Mouse (Mus musculus) Patski (cell line): ENCODE results near the gene Nfkb1. TPM values are rescaled to one million over a fixed set of nuclear protein-coding genes. Genes with fewer than 3 reads are reported as not detected.
A peak's percentile ranks its signal among the peaks of the same experiment; 100 is the strongest.

Experiments used
- ATAC-seq: fragments of 100-300 bp; one replicate; pipeline ENCODE4 v1.8.0; 2021
- CTCF ChIA-PET: fragments of 350-600 bp; sonication (Branson Sonifier 250); formaldehyde crosslinking; loops from one replicate; lab custom pipeline; 2022; ENCODE audit warnings: inconsistent platforms; lab: Charles Lee
- POLR2A ChIA-PET: fragments of 350-600 bp; sonication (Branson Sonifier 250); formaldehyde crosslinking; loops from one replicate; lab custom pipeline; 2022; ENCODE audit warnings: antibody characterized with exemption, inconsistent platforms; lab: Charles Lee
- DNase-seq: peaks from one replicate; pipeline ENCODE4 v3.0.0-alpha.2; 2011; ENCODE audit warnings: low read depth, low spot score
- H3K27me3 ChIP-seq: fragments of 371-371 bp; one replicate; pipeline ENCODE4 v1.5.1; 2021
- CTCF ChIP-seq: fragments of 100-300 bp; IDR thresholded peaks from one replicate; pipeline ENCODE4 v1.5.1; 2021
- in situ Hi-C: fragments of 300-500 bp; cut with MboI; formaldehyde crosslinking; loops from 3 replicates; pipeline ENCODE4 v1.11.1; 2018; ENCODE audit warnings: low pct_unique_long_range_greater_than_20kb, mixed read lengths
- polyA plus RNA-seq: library from polyadenylated mRNA; unstranded; gene quantifications from one replicate; pipeline ENCODE4 v1.2.3, GENCODE M21; 2021

The Nfkb1 gene
- polyA plus RNA-seq, 1 experiment from 2014 or later: 151 TPM

DNA sequence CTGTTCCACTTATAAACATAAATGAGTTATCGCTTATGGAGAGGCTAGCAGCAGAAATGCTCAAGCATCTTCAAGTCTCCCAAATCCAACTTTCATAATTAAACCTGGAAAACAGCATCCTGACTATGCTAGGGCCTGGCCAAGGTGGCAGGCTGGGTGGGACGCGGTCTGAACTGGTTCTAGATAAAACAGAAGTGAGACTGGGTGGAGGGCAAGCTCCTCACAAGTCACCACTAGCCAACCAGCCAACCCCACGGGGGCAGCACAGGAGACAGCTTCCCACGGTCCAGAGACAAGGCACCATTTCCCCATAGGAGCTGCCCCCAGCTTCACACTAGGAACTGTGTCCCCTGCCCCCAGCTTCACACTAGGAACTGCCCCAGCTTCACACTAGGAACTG is 53.8 kb downstream of the Nfkb1 start:
- ChIA-PET CTCF (interaction anchor here (1.0 to 1.7 kb wide), 3 partner anchors 9 to 76 kb away, joined by 4 read pairs; no protein-coding TSS in a partner anchor), POLR2A (interaction anchor here (0.9 kb wide), 1 partner anchor 22 kb away, joined by 5 read pairs; no protein-coding TSS in a partner anchor)
- no peak for TF ChIP-seq CTCF
- ATAC-seq (no peak), DNase-seq (no peak)
- no peaks in the 10 kb centered on the region for H3K27me3 ChIP-seq
- in situ Hi-C loops: no loop called here

DNA sequence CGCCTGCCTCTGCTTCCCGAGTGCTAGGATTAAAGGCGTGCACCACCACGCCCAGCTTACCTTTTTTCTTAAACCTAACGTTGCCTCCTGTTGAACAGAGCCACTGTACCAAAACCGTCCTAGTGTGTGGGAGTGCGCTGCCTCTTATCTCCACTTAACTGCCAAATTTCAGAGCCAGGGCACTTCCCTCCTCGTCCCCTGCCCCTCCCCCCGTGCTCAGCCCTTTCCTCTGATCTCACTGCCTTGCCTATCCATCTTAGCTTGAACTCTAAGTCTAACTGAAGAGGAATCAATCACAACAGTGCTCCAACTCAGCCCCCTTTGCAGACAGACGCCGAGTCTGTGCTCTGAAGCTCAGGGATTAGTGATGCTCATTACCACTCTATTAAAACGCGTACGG is 54.9 kb downstream of the Nfkb1 start:
- no peaks in the 10 kb centered on the region for H3K27me3 ChIP-seq
- TF ChIP-seq CTCF: no peak
- ChIA-PET CTCF (interaction anchor here (0.8 to 1.7 kb wide), 3 partner anchors 9 to 76 kb away, joined by 3 to 4 read pairs (median 3); no protein-coding TSS in a partner anchor), POLR2A (no interaction called here)
- in situ Hi-C loops: no loop called here
- DNase-seq: no peak
- no peak for ATAC-seq

DNA sequence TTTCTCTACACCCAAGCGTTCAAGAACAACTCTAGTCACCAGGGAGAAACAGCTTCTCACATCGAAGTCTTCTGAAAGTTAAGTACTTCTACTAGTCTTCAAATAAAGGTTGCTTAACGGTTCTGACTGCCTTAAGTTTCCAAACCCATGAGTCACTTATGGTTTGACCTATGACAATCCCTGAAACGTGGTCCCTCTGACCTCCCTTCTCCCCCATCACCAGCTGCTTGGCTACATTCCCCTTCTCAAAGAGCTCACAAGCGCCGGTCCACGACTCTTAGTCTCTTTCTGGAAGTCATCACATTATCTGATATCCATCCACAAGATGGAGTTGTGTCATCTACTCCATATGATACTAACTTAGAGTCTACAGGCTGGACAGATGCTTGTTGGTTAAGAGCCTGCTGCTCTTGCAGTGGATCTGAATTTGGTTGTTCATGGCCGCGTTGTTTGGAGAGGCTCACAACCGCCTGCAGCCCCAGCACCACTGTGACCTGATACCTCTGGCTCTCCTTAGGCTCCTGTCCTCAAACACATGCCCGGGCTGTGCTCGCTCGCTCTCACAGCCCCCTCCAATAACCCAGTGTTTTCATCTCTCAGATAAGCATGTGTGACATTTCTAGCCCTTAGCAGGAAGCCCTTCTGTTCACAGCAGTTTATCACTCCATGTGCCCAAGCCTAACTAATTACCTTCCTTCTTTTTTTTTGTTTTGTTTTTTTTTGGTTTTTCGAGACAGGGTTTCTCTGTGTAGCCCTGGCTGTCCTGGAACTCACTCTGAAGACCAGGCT is 55.5 kb downstream of the Nfkb1 start:
- ATAC-seq: no peak
- ChIA-PET CTCF (interaction anchor here (0.8 to 1.1 kb wide), 2 partner anchors 16 to 76 kb away, joined by 3 read pairs; no protein-coding TSS in a partner anchor), POLR2A (interaction anchor here (0.6 kb wide), 1 partner anchor 52 kb away, joined by 3 read pairs; no protein-coding TSS in a partner anchor)
- in situ Hi-C loops: no loop called here
- no peaks in the 10 kb centered on the region for H3K27me3 ChIP-seq
- no peak for DNase-seq
- no peak for TF ChIP-seq CTCF

DNA sequence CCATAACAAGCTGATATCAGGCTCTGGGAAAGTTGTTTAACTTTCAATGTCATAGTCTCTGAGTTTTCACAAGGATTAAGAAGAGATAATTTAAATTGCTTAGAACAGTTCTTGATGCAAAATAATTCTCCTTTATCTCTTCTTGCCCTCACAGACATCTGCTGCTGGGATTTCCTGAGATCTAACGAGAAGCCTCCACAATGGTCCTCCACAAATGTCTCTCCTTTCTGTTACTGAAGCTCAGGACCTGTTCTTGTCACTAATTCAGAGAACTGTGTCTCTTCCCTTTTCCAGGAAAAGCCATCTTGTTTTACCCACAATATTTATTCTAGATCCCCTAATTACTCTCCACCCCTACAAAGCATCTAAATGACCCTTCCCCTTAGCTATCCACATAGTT is 56.3 kb downstream of the Nfkb1 start:
- CTCF ChIA-PET: interaction anchor here (1.5 kb wide), 1 partner anchor 11 kb away, joined by 3 read pairs; no protein-coding TSS in a partner anchor
- no peak for TF ChIP-seq CTCF
- no peaks in the 10 kb centered on the region for H3K27me3 ChIP-seq
- in situ Hi-C loops: no loop called here
- ATAC-seq: no peak
- DNase-seq: no peak
- POLR2A ChIA-PET: no interaction called here

DNA sequence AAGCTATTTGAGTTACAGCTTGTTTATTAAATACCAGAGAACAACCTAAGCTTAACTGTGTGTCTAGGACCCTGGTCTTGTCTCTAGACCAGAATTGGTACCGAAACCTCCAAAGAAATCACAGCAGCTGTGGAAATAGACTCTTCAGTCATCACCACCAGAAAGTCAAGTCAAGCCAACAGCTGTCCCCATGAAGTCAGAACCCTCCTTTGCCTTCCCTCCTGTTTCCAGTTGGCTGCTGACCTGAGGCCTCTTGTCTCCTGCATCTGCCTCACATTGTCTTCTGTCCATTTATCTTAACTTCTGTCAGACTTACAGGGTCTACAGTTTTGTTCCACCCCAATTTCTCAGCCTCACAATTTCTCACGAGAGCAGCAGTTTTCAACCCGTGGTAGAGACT is 57.1 kb downstream of the Nfkb1 start:
- in situ Hi-C loops: loop anchor here (5.0 kb wide), 1 partner anchor 78 kb away; no protein-coding TSS in a partner anchor
- DNase-seq (no peak), ATAC-seq (no peak)
- CTCF ChIA-PET: interaction anchor here (0.9 to 1.5 kb wide), 4 partner anchors 11 to 79 kb away, joined by 3 to 5 read pairs (median 4); no protein-coding TSS in a partner anchor
- POLR2A ChIA-PET: interaction anchor here (0.5 to 1.3 kb wide), 3 partner anchors 16 to 158 kb away, joined by 3 to 9 read pairs (median 3); no protein-coding TSS in a partner anchor
- TF ChIP-seq CTCF: no peak
- no peaks in the 10 kb centered on the region for H3K27me3 ChIP-seq

DNA sequence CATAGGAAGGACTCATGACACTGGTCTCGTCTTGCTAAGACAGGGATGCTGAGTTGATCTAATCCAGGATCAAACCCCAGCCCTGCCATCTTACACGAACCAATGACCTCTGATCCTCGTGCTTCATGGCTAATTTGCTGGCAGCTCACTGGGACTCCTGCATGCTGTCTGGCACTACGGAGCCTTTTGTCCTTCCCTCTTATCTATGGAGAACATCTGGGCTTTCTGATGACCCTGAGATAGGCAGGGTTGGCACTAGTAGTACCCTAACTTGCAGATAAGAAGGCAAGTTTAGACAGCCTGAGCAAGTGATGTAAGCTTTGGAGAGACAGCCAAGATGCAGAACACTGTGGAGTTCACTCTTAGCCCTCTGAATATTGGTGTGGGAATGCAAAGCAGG is 59.5 kb downstream of the Nfkb1 start:
- DNase-seq (no peak), ATAC-seq (no peak)
- CTCF ChIA-PET: interaction anchor here (0.8 to 3.0 kb wide), 8 partner anchors 8 to 81 kb away, joined by 3 to 10 read pairs (median 4); no protein-coding TSS in a partner anchor
- no peaks in the 10 kb centered on the region for H3K27me3 ChIP-seq
- POLR2A ChIA-PET: no interaction called here
- TF ChIP-seq CTCF: no peak
- in situ Hi-C loops: loop anchor here (5.0 kb wide), 1 partner anchor 80 kb away; no protein-coding TSS in a partner anchor

DNA sequence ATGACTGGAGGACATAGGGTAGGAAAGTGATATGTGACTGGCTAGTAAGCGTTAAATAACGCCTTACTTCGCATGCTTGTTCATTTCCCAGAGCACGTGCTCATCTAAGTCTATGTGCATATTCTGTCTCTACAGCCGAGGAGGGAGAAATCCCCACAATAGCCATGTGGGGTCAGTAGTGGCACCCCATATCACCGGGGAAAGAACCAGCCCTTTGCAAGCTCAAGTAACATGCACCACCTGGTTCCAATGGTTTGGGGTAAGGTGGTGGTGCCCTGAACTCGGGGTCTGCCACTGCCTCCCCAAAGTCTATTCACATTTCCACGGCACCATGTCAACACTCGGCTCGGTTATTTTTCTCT is 60.3 kb downstream of the Nfkb1 start:
- no peaks in the 10 kb centered on the region for H3K27me3 ChIP-seq
- in situ Hi-C loops: loop anchor here (5.0 kb wide), 1 partner anchor 81 kb away; no protein-coding TSS in a partner anchor
- CTCF ChIA-PET: interaction anchor here (1.0 to 3.0 kb wide), 8 partner anchors 8 to 82 kb away, joined by 3 to 10 read pairs (median 4); no protein-coding TSS in a partner anchor
- DNase-seq (no peak), ATAC-seq (no peak)
- peak; percentile 72 for TF ChIP-seq CTCF
- POLR2A ChIA-PET: interaction anchor here (0.8 kb wide), 1 partner anchor 16 kb away, joined by 6 read pairs; no protein-coding TSS in a partner anchor

DNA sequence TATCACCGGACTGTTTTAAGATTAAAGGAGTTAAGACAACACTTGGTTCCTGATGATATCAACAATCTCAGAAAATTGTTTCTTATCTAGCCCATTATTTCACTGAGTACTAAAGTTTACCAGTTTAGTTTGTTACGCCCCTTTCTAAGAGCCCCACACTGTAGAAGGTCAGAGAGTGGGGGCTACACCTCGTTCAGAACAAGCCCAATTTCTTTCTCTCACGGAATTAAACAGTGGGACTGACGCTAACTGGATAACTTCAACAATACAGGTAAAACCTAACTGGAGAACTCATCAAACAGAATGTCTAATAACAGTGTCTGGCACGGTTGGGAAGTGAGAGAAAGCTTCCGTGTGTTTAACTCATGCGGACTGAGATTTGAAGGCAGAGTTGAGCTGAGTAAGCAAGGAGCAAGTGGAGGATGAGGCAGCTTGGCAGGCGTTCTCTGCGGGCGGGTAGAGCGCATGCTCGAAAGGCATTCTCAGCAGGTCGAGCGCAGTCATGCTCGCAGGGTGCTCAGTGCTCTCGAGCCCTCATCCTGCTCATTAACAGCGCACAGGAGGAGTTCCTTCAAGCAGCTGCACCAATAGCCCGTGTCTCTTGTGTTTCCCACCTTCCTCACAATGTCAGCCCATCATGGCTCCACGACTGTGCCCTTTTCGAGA is 60.8 kb downstream of the Nfkb1 start:
- ChIA-PET POLR2A (interaction anchor here (0.6 to 0.8 kb wide), 2 partner anchors 16 to 129 kb away, joined by 3 to 6 read pairs; no protein-coding TSS in a partner anchor), CTCF (interaction anchor here (1.0 to 3.0 kb wide), 7 partner anchors 8 to 83 kb away, joined by 3 to 10 read pairs (median 4); no protein-coding TSS in a partner anchor)
- no peaks in the 10 kb centered on the region for H3K27me3 ChIP-seq
- DNase-seq (no peak), ATAC-seq (no peak)
- in situ Hi-C loops: loop anchor here (5.0 kb wide), 1 partner anchor 82 kb away; no protein-coding TSS in a partner anchor
- TF ChIP-seq CTCF: no peak

DNA sequence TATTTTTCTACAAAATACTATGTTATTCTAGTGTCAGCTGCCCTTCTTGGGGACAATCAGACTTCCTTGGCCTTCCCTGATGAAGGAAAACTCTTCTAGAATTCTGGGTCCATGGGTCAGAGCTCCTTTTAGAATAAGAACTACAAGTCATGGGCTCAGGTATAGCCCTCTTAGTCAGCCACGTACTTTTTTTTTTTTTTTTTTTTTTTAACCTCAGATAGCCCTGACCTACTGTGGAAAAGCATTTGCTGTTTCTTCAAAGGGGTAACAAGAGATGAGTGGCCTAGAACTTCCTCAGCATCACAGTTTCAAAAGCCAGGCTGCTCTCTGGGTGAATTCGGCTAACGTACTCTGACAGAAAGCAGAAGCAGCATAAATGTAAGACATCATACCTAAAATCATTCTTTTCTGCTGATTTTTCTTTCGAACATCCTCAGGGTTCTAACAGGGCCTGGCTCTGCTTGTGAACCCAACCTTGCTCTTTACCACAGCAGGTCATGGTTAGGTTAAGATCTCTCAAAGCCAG is 61.5 kb downstream of the Nfkb1 start:
- POLR2A ChIA-PET: interaction anchor here (0.6 to 0.8 kb wide), 3 partner anchors 61 to 328 kb away, joined by 3 read pairs; partner anchors contain the start of gene Nfkb1
- no peaks in the 10 kb centered on the region for H3K27me3 ChIP-seq
- TF ChIP-seq CTCF: no peak
- in situ Hi-C loops: loop anchor here (5.0 kb wide), 1 partner anchor 82 kb away; no protein-coding TSS in a partner anchor
- no peak for ATAC-seq
- CTCF ChIA-PET: interaction anchor here (0.6 to 3.0 kb wide), 3 partner anchors 9 to 84 kb away, joined by 3 to 10 read pairs (median 9); no protein-coding TSS in a partner anchor
- DNase-seq: no peak
